Mouse (Mus musculus) thymus, adult 2 months (tissue): ENCODE results near the gene Dock9.

ENCODE experiments used
- CTCF ChIP-seq: fragments of 200-500 bp; IDR thresholded peaks from 2 replicates; pipeline ENCODE4 v1.5.1; 2012; ENCODE audit warnings: mild to moderate bottlenecking, control low read depth, low read length, moderate library complexity, borderline replicate concordance; ENCODE audit not compliant: control insufficient read depth, poor library complexity, insufficient read depth; ENCODE audit errors: extremely low read depth
- POLR2A ChIP-seq: fragments of 200-500 bp; IDR thresholded peaks from 2 replicates; pipeline ENCODE4 v1.6.1; 2012; ENCODE audit warnings: mild to moderate bottlenecking, low read length, control low read depth, moderate library complexity; ENCODE audit not compliant: control insufficient read depth, poor library complexity, insufficient read depth; ENCODE audit errors: extremely low read depth

DNA sequence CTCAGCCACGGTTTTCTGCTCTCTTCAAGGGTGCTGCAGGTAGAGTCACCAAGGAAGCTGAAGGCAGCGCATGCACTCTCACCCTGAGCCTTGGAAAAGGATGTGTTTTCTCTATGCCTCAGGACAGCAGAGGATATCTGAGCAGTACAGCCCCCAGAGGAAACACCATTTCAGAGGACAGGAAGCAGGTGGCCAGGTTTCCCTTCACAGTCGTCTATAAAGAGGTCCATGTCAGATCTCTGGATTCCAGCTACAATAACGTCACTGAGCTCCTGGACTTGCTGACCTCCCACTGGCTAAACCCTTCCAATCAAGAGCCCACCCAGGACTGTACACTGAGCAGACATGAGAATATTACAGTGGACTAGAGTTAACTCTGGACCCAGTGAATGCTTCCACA, 95.1 kb downstream of the Dock9 start:
- TF ChIP-seq CTCF (no peak), POLR2A (no peak)
